Mouse (Mus musculus) erythroblast, embryonic 14.5 days (primary cell): ENCODE data around the gene Rad50. TPM values are rescaled to one million over a fixed set of nuclear protein-coding genes. Genes with fewer than 3 reads are reported as not detected.
A peak's percentile ranks its signal among the peaks of the same experiment; 100 is the strongest.

Experiments used
- H3K27me3 ChIP-seq: 2 replicates; pipeline ENCODE4 v1.6.1; 2012; ENCODE audit warnings: inconsistent platforms; ENCODE audit not compliant: control insufficient read depth
- H3K36me3 ChIP-seq: 2 replicates; pipeline ENCODE4 v1.6.1; 2012; ENCODE audit warnings: mild to moderate bottlenecking, inconsistent platforms; ENCODE audit not compliant: control insufficient read depth
- H3K4me1 ChIP-seq: 2 replicates; pipeline ENCODE4 v1.6.1; 2012; ENCODE audit warnings: inconsistent platforms; ENCODE audit not compliant: control insufficient read depth
- H3K4me3 ChIP-seq: replicated peaks from 2 replicates; pipeline ENCODE3; 2012; ENCODE audit warnings: moderate library complexity, mild to moderate bottlenecking, inconsistent platforms
- H3K9me3 ChIP-seq: 2 replicates; pipeline ENCODE4 v1.6.1; 2012; ENCODE audit warnings: low read length, inconsistent platforms, mixed read lengths; ENCODE audit not compliant: control insufficient read depth
- GATA1 ChIP-seq: IDR thresholded peaks from 2 replicates; pipeline ENCODE4 v1.6.1; 2012; ENCODE audit warnings: low read length, inconsistent platforms, mixed read lengths
- TAL1 ChIP-seq: IDR thresholded peaks from 3 replicates; pipeline ENCODE4 v1.6.1; 2012; ENCODE audit warnings: low read length, inconsistent platforms, mixed read lengths
- polyA plus RNA-seq: library from polyadenylated mRNA; stranded (reverse); fragments of >175 nt; gene quantifications from 2 replicates; pipeline ENCODE4 v1.2.3, GENCODE M21; 2012

Rad50 gene
- polyA plus RNA-seq, 1 experiment, result 0.41 TPM

- no peaks in the 10 kb centered on the region for H3K27me3 ChIP-seq
- no peak overlapping the region for H3K4me3 ChIP-seq
- peaks cover 6% of the 10 kb centered on the region for H3K36me3 ChIP-seq
- 0 out of 2 replicates have a peak, but pooled peaks cover 2% of the 10 kb centered on the region for H3K9me3 ChIP-seq
- peaks cover 5% of the 10 kb centered on the region for H3K4me1 ChIP-seq
- TF ChIP-seq GATA1 (no peak), TAL1 (no peak)
Observed at GRCm38 (mm10) chr11:53642744-53643279, 64.3 kb downstream of the Rad50 start.

GRCm38 (mm10) chr11:53637803-53638260 lies 69.3 kb downstream of the Rad50 start:
- H3K9me3 ChIP-seq, result 0 out of 2 replicates have a peak, but pooled peaks cover 2% of the 10 kb centered on the region
- peaks cover 21% of the 10 kb centered on the region for H3K4me1 ChIP-seq
- H3K4me3 ChIP-seq, result no peak overlapping the region
- no peaks in the 10 kb centered on the region for H3K36me3 ChIP-seq
- TF ChIP-seq GATA1 (no peak), TAL1 (no peak)
- peaks cover 17% of the 10 kb centered on the region for H3K27me3 ChIP-seq

GRCm38 (mm10) chr11:53637046-53637802 lies 69.9 kb downstream of the Rad50 start:
- TF ChIP-seq GATA1, result no peak
- TF ChIP-seq TAL1, result no peak
- Histone ChIP-seq H3K4me3 (no peak overlapping the region), H3K4me1 (peaks cover 20% of the 10 kb centered on the region), H3K9me3 (0 out of 2 replicates have a peak, but pooled peaks cover 1% of the 10 kb centered on the region), H3K27me3 (peaks cover 17% of the 10 kb centered on the region), H3K36me3 (no peaks in the 10 kb centered on the region)

- Histone ChIP-seq H3K9me3 (no peaks in the 10 kb centered on the region), H3K27me3 (peaks cover 17% of the 10 kb centered on the region), H3K36me3 (no peaks in the 10 kb centered on the region), H3K4me3 (peak overlapping the region; percentile 41), H3K4me1 (peaks cover 20% of the 10 kb centered on the region)
- no peak for TF ChIP-seq TAL1
- TF ChIP-seq GATA1, result no peak
Observed at GRCm38 (mm10) chr11:53636183-53636646, 70.9 kb downstream of the Rad50 start.

GRCm38 (mm10) chr11:53635590-53636182 lies 71.4 kb downstream of the Rad50 start:
- Histone ChIP-seq H3K4me3 (peak overlapping the region; percentile 41), H3K4me1 (peaks cover 20% of the 10 kb centered on the region)
- TF ChIP-seq GATA1 (no peak), TAL1 (no peak)

GRCm38 (mm10) chr11:53634556-53634955 lies 72.6 kb downstream of the Rad50 start, which contains the start of gene Il13:
TSS of gene Il13 (minus strand) at chr11:53634702.
- peaks cover 17% of the 10 kb centered on the region for H3K27me3 ChIP-seq
- H3K9me3 ChIP-seq, result no peaks in the 10 kb centered on the region
- TF ChIP-seq TAL1 (no peak), GATA1 (no peak)
- H3K36me3 ChIP-seq, result no peaks in the 10 kb centered on the region
- H3K4me1 ChIP-seq, result peaks cover 20% of the 10 kb centered on the region
- no peak within 1 kb of the TSS for H3K4me3 ChIP-seq

More at GRCm38 (mm10) chr11:53635590-53636182, 71.4 kb downstream of the Rad50 start:
- peaks cover 17% of the 10 kb centered on the region for H3K27me3 ChIP-seq
- H3K36me3 ChIP-seq, result no peaks in the 10 kb centered on the region
- H3K9me3 ChIP-seq, result no peaks in the 10 kb centered on the region

GRCm38 (mm10) chr11:53633644-53634043 lies 73.5 kb downstream of the Rad50 start:
- peaks cover 20% of the 10 kb centered on the region for H3K4me1 ChIP-seq
- no peaks in the 10 kb centered on the region for H3K9me3 ChIP-seq
- no peak overlapping the region for H3K4me3 ChIP-seq
- peaks cover 17% of the 10 kb centered on the region for H3K27me3 ChIP-seq
- no peak for TF ChIP-seq TAL1
- TF ChIP-seq GATA1, result no peak
- H3K36me3 ChIP-seq, result no peaks in the 10 kb centered on the region

GRCm38 (mm10) chr11:53632122-53632733 lies 74.9 kb downstream of the Rad50 start:
- H3K4me1 ChIP-seq, result peaks cover 26% of the 10 kb centered on the region
- TF ChIP-seq GATA1, result no peak
- no peak for TF ChIP-seq TAL1
- H3K36me3 ChIP-seq, result no peaks in the 10 kb centered on the region
- peaks cover 14% of the 10 kb centered on the region for H3K27me3 ChIP-seq
- H3K4me3 ChIP-seq, result no peak overlapping the region
- H3K9me3 ChIP-seq, result no peaks in the 10 kb centered on the region

GRCm38 (mm10) chr11:53627859-53628258 lies 79.3 kb downstream of the Rad50 start:
- H3K4me1 ChIP-seq, result peaks cover 36% of the 10 kb centered on the region
- H3K36me3 ChIP-seq, result no peaks in the 10 kb centered on the region; the same call in 1 of the 2 replicates
- no peaks in the 10 kb centered on the region for H3K27me3 ChIP-seq
- H3K4me3 ChIP-seq, result no peak overlapping the region
- TF ChIP-seq GATA1, result no peak
- TF ChIP-seq TAL1, result no peak
- H3K9me3 ChIP-seq, result peaks cover 7% of the 10 kb centered on the region
